Mouse (Mus musculus) brain, embryonic 14.5 days (tissue): ENCODE measurements at regions not wholly inside any gene's neighbourhood (a gene's known extent, or its start where the extent isn't known, plus 50 kb on each side); places are given as distances from the start of the nearest gene placed in this dataset.
A peak's percentile ranks its signal among the peaks of the same experiment; 100 is the strongest.

Experiments
- DNase-seq: peaks from one replicate; pipeline ENCODE4 v3.0.0-alpha.2; 2011; ENCODE audit warnings: low read depth
- CTCF ChIP-seq: fragments of 200-500 bp; IDR thresholded peaks from 2 replicates; pipeline ENCODE4 v1.5.1; 2012; ENCODE audit warnings: inconsistent platforms, mild to moderate bottlenecking, moderate library complexity, borderline replicate concordance; ENCODE audit not compliant: insufficient read depth, insufficient read length; ENCODE audit errors: extremely low read depth
- POLR2A ChIP-seq: fragments of 200-500 bp; IDR thresholded peaks from 2 replicates; pipeline ENCODE4 v1.6.1; 2012; ENCODE audit warnings: mild to moderate bottlenecking, inconsistent platforms, borderline replicate concordance; ENCODE audit not compliant: poor library complexity, insufficient read depth, insufficient read length, severe bottlenecking; ENCODE audit errors: extremely low read depth

- no peak for DNase-seq
- no peak for TF ChIP-seq CTCF
- TF ChIP-seq POLR2A, result no peak
These were observed 80.5 kb upstream of the Ccn6 start for GRCm38 (mm10) chr10:39244061-39244460.

GRCm38 (mm10) chr10:39242398-39242797 lies 78.8 kb upstream of the Ccn6 start:
- TF ChIP-seq POLR2A (no peak), CTCF (no peak)

GRCm38 (mm10) chr10:39241922-39242321 lies 78.3 kb upstream of the Ccn6 start:
- no peak for DNase-seq
- TF ChIP-seq CTCF (no peak), POLR2A (no peak)

More at GRCm38 (mm10) chr10:39242398-39242797, 78.8 kb upstream of the Ccn6 start:
- no peak for DNase-seq

GRCm38 (mm10) chr10:39241486-39241885 lies 77.9 kb upstream of the Ccn6 start:
- DNase-seq, result no peak
- TF ChIP-seq POLR2A, result no peak
- TF ChIP-seq CTCF, result no peak

- DNase-seq, result no peak
These were observed 77.4 kb upstream of the Ccn6 start for GRCm38 (mm10) chr10:39240966-39241365.

GRCm38 (mm10) chr10:39240178-39240791 lies 76.7 kb upstream of the Ccn6 start:
- no peak for DNase-seq
- no peak for TF ChIP-seq CTCF
- no peak for TF ChIP-seq POLR2A

More at GRCm38 (mm10) chr10:39240966-39241365, 77.4 kb upstream of the Ccn6 start:
- TF ChIP-seq CTCF (no peak), POLR2A (no peak)

- TF ChIP-seq CTCF (peak; percentile 80), POLR2A (no peak)
- peak; percentile 96 for DNase-seq
These were observed 76.0 kb upstream of the Ccn6 start for GRCm38 (mm10) chr10:39239498-39240177.

- DNase-seq, result peak; percentile 30
- no peak for TF ChIP-seq POLR2A
- no peak for TF ChIP-seq CTCF
These were observed 75.0 kb upstream of the Ccn6 start for GRCm38 (mm10) chr10:39238596-39238995.

GRCm38 (mm10) chr10:39237549-39237948 lies 74.0 kb upstream of the Ccn6 start:
- TF ChIP-seq POLR2A, result no peak
- TF ChIP-seq CTCF, result no peak

GRCm38 (mm10) chr10:39233926-39234450 lies 70.4 kb upstream of the Ccn6 start:
- no peak for DNase-seq
- no peak for TF ChIP-seq POLR2A

More at GRCm38 (mm10) chr10:39237549-39237948, 74.0 kb upstream of the Ccn6 start:
- no peak for DNase-seq

- DNase-seq, result no peak
- TF ChIP-seq CTCF, result no peak
- no peak for TF ChIP-seq POLR2A
These were observed 69.6 kb upstream of the Ccn6 start for GRCm38 (mm10) chr10:39233191-39233590.

GRCm38 (mm10) chr10:39230634-39231410 lies 67.2 kb upstream of the Ccn6 start:
- no peak for TF ChIP-seq CTCF
- TF ChIP-seq POLR2A, result no peak
- peak; percentile 57 for DNase-seq

GRCm38 (mm10) chr10:39229233-39229632 lies 65.6 kb upstream of the Ccn6 start:
- no peak for TF ChIP-seq POLR2A
- no peak for TF ChIP-seq CTCF
- no peak for DNase-seq

- no peak for TF ChIP-seq POLR2A
- no peak for TF ChIP-seq CTCF
- peak; percentile 73 for DNase-seq
These were observed 64.4 kb upstream of the Ccn6 start for GRCm38 (mm10) chr10:39228027-39228426.

- DNase-seq, result peak; percentile 86
These were observed 63.9 kb upstream of the Ccn6 start for GRCm38 (mm10) chr10:39227499-39227942.

More at GRCm38 (mm10) chr10:39227499-39227942, 63.9 kb upstream of the Ccn6 start:
- TF ChIP-seq CTCF (no peak), POLR2A (no peak)
